In genomic region chr11:94234857-94235256, GRCm38 (mm10) we compare ENCODE assay signal across 23 mouse cellular contexts. TPM values are rescaled to one million over a fixed set of nuclear protein-coding genes. Genes with fewer than 3 reads are reported as not detected.
"Had no signal": no experiment of that assay in that cellular context is flagged by ENCODE, and none has a peak within 500 bp of the region (broad histone marks: within the 10 kb centered on the region; RNA-seq: fewer than 3 reads in every experiment).

No protein-coding gene starts in this region.

- H3K4me1 ChIP-seq: stomach, embryonic 15.5 days had no signal

- H3K4me2 ChIP-seq: midbrain, embryonic 13.5 days; neural tube, embryonic 13.5 days; stomach, embryonic 15.5 days had no signal

- H3K36me3 ChIP-seq: midbrain, embryonic 13.5 days; neural tube, embryonic 13.5 days; stomach, embryonic 15.5 days had no signal

- H3K4me3 ChIP-seq: midbrain, embryonic 13.5 days; myocyte; neural tube, embryonic 13.5 days; stomach, embryonic 15.5 days had no signal

- H3K27me3 ChIP-seq: midbrain, embryonic 13.5 days; neural tube, embryonic 13.5 days; stomach, embryonic 15.5 days had no signal

- H3K27ac ChIP-seq: kidney, postnatal 0 days; liver, embryonic 14.5 days; midbrain, embryonic 13.5 days; neural tube, embryonic 13.5 days; stomach, embryonic 15.5 days had no signal

- DNase-seq: kidney, adult 2 months; kidney, postnatal 25 days; lung, adult 2 months; lung, postnatal 14 days; lung, postnatal 4 days; retina, postnatal 1 day; right cerebral cortex, postnatal 25 days; spleen, adult 18-20 months; thymus, postnatal 25 days had no signal

- H3K9ac ChIP-seq: liver, embryonic 14.5 days; midbrain, embryonic 13.5 days; neural tube, embryonic 13.5 days; stomach, embryonic 15.5 days had no signal

- H3K9me3 ChIP-seq: midbrain, embryonic 13.5 days; neural tube, embryonic 13.5 days; stomach, embryonic 15.5 days had no signal

- ATAC-seq: intestine, postnatal 0 days had no signal

RNA-seq across cellular contexts. Expression of gene Wfikkn2, which starts 10.9 kb away (rescaled TPM):
- total RNA-seq: monocyte, adult 5-6 weeks had no signal

RNA-seq across cellular contexts. Expression of gene Gm21885, which starts 46.8 kb away (rescaled TPM):
- total RNA-seq: layer of hippocampus, adult 8-10 months; layer of hippocampus, postnatal 14 days; left cerebral cortex, postnatal 25 days; megakaryocyte progenitor cell, adult 5-6 weeks; megakaryocyte-erythroid progenitor cell, adult 5-6 weeks; monocyte, adult 5-6 weeks had no signal
- polyA plus RNA-seq: kidney, adult 2 months; liver, embryonic 14.5 days; lung, adult 2 months; midbrain, embryonic 13.5 days; myocyte; thymus, postnatal 0 days had no signal
